Mouse (Mus musculus) myocyte (in vitro differentiated cells): Measurements from ENCODE around the gene Mgll. TPM values are rescaled to one million over a fixed set of nuclear protein-coding genes. Genes with fewer than 3 reads are reported as not detected.

ENCODE experiments used
- H3K27me3 ChIP-seq: one replicate; pipeline ENCODE4 v1.6.1; 2011; ENCODE audit not compliant: control insufficient read depth, insufficient read depth, insufficient read length
- H3K36me3 ChIP-seq: one replicate; pipeline ENCODE4 v1.6.1; 2011; ENCODE audit not compliant: control insufficient read depth, insufficient read depth
- H3K4me2 ChIP-seq: one replicate; pipeline ENCODE4 v1.6.1; 2011; ENCODE audit warnings: low read depth, control low read depth
- H3K4me3 ChIP-seq: one replicate; pipeline ENCODE4 v1.5.1; 2011; ENCODE audit warnings: mild to moderate bottlenecking, control low read depth, moderate library complexity
- H3K79me2 ChIP-seq: one replicate; pipeline ENCODE4 v1.6.1; 2011; ENCODE audit not compliant: control insufficient read depth, insufficient read depth
- H3ac ChIP-seq: one replicate; pipeline ENCODE4 v1.6.1; 2011; ENCODE audit not compliant: control insufficient read depth, insufficient read length
- CEBPB ChIP-seq: IDR thresholded peaks from 2 replicates; pipeline ENCODE4 v1.6.1; 2011; ENCODE audit warnings: mild to moderate bottlenecking, moderate library complexity; ENCODE audit not compliant: poor library complexity, insufficient read depth, severe bottlenecking
- E2F4 ChIP-seq: IDR thresholded peaks from one replicate; pipeline ENCODE4 v1.6.1; 2011; ENCODE audit warnings: mild to moderate bottlenecking, control low read depth, moderate library complexity; ENCODE audit not compliant: insufficient read depth
- MAX ChIP-seq: IDR thresholded peaks from one replicate; pipeline ENCODE4 v1.6.1; 2011; ENCODE audit warnings: low read depth, mild to moderate bottlenecking, control low read depth
- MYOD1 ChIP-seq, 3 experiments: IDR thresholded peaks; one replicate each; pipeline ENCODE4 v1.6.1; 2011; ENCODE audit warnings: control low read depth in 2 of 3, low read depth in 2 of 3, mild to moderate bottlenecking in 2 of 3, moderate library complexity in 1 of 3; ENCODE audit not compliant: insufficient read length in 2 of 3, control insufficient read depth in 1 of 3
- MYOG ChIP-seq, 3 experiments: IDR thresholded peaks; one replicate each; pipeline ENCODE4 v1.6.1; 2011; ENCODE audit warnings: control low read depth in 2 of 3, low read depth in 2 of 3, mild to moderate bottlenecking in 2 of 3; ENCODE audit not compliant: insufficient read length in 2 of 3, control insufficient read depth in 1 of 3, insufficient read depth in 1 of 3
- POLR2A ChIP-seq: IDR thresholded peaks from one replicate; pipeline ENCODE4 v1.6.1; 2011; ENCODE audit warnings: low read depth, mild to moderate bottlenecking, control low read depth, moderate library complexity; ENCODE audit not compliant: insufficient read length
- POLR2AphosphoS2 ChIP-seq: IDR thresholded peaks from one replicate; pipeline ENCODE4 v1.6.1; 2011; ENCODE audit warnings: low read depth, control low read depth; ENCODE audit not compliant: insufficient read length
- REST ChIP-seq: IDR thresholded peaks from one replicate; pipeline ENCODE4 v1.6.1; 2011; ENCODE audit warnings: mild to moderate bottlenecking, control low read depth, moderate library complexity; ENCODE audit not compliant: insufficient read depth, insufficient read length
- SRF ChIP-seq: IDR thresholded peaks from one replicate; pipeline ENCODE4 v1.6.1; 2011; ENCODE audit warnings: low read depth; ENCODE audit not compliant: control insufficient read depth, insufficient read length
- TCF12 ChIP-seq: IDR thresholded peaks from one replicate; pipeline ENCODE4 v1.6.1; 2011; ENCODE audit warnings: mild to moderate bottlenecking, control low read depth; ENCODE audit not compliant: poor library complexity, insufficient read depth, severe bottlenecking
- TCF3 ChIP-seq: IDR thresholded peaks from one replicate; pipeline ENCODE4 v1.6.1; 2011; ENCODE audit warnings: low read depth, control low read depth; ENCODE audit not compliant: insufficient read length
- USF1 ChIP-seq: IDR thresholded peaks from one replicate; pipeline ENCODE4 v1.6.1; 2011; ENCODE audit warnings: low read depth, mild to moderate bottlenecking, control low read depth, moderate library complexity
- polyA plus RNA-seq: library from polyadenylated mRNA; unstranded; fragments of >200 nt; fragmentation: generic; extraction: Trizol; gene quantifications from one replicate; pipeline ENCODE4 v1.2.1, GENCODE M21; 2012; ENCODE audit warnings: missing spikeins

Gene Mgll
- polyA plus RNA-seq, 1 experiment, result 4.7 TPM

DNA sequence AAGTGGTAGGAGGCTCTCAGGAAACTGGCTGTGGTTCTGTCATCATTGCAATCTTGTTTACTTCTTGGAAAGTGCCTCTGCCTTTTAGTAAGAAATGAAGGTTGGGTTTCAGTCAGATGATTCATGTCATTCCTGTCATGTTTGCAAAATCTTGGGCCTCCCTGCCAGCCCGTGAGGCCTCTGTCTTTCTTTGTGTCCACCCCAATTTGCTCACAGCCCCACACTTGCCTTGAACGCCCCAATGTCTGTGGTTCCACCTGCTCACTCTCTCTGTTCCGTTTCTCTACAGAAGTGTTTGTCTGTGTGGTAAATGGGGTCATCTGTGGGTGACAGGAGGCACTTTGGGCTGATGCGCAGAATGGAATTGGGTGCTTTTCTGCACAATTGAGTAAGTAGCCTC, 32.8 kb downstream of the Mgll start:
- H3K79me2 ChIP-seq, result no peaks in the 10 kb centered on the region
- no peak overlapping the region for H3ac ChIP-seq
- no peak overlapping the region for H3K4me2 ChIP-seq
- TF ChIP-seq E2F4 (no peak), REST (no peak), POLR2A (no peak), MYOG (IDR thresholded peaks at IDR 0.05; ENCODE audit: control insufficient read depth in 1 of 3, insufficient read depth in 1 of 3, insufficient read length in 2 of 3, low read depth in 2 of 3) (no peak), SRF (no peak), POLR2AphosphoS2 (no peak), TCF3 (no peak)
- no peaks in the 10 kb centered on the region for H3K27me3 ChIP-seq
- H3K4me3 ChIP-seq, result no peak overlapping the region
- no peaks in the 10 kb centered on the region for H3K36me3 ChIP-seq

DNA sequence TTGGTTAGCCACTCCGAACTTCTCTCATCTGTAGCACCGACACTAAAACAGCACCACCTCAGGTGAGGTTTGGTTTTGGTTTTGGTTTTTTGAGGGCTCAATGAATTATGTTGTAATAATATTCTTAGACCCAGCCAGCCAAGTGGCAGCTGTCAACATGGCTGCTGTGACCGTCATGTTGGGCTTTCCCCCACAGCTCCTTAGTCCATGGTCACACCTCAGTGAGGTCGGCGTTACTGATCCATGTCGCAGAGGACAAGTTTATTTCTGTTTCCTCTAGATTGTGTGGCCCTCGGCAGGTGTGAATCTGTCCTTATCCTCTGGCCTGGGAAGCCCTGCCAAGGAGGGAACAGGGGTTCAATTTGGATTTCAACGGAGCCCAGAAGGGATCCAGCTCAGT, 33.9 kb downstream of the Mgll start:
- Histone ChIP-seq H3K4me2 (no peak overlapping the region), H3K4me3 (no peak overlapping the region), H3K27me3 (no peaks in the 10 kb centered on the region), H3K36me3 (no peaks in the 10 kb centered on the region), H3K79me2 (no peaks in the 10 kb centered on the region), H3ac (no peak overlapping the region)
- TF ChIP-seq TCF12 (no peak), SRF (no peak), REST (no peak), E2F4 (no peak), MYOG (IDR thresholded peaks at IDR 0.05; ENCODE audit: control insufficient read depth in 1 of 3, insufficient read depth in 1 of 3, insufficient read length in 2 of 3, low read depth in 2 of 3) (no peak), USF1 (no peak), MAX (no peak), TCF3 (no peak), POLR2AphosphoS2 (no peak), MYOD1 (IDR thresholded peaks at IDR 0.05; ENCODE audit: control insufficient read depth in 1 of 3, insufficient read length in 2 of 3, low read depth in 2 of 3) (no peak), CEBPB (no peak), POLR2A (no peak)

GRCm38 (mm10) chr6:88758568-88759522, 34.6 kb downstream of the Mgll start:
- Histone ChIP-seq H3ac (no peak overlapping the region), H3K4me3 (no peak overlapping the region), H3K4me2 (no peak overlapping the region), H3K27me3 (no peaks in the 10 kb centered on the region), H3K79me2 (no peaks in the 10 kb centered on the region), H3K36me3 (no peaks in the 10 kb centered on the region)
- no peak for TF ChIP-seq CEBPB
- no peak for TF ChIP-seq SRF
- TF ChIP-seq MYOG (IDR thresholded peaks at IDR 0.05; ENCODE audit: control insufficient read depth in 1 of 3, insufficient read depth in 1 of 3, insufficient read length in 2 of 3, low read depth in 2 of 3), result no peak
- no peak for TF ChIP-seq TCF12
- TF ChIP-seq USF1, result no peak
- no peak for TF ChIP-seq MAX
- no peak for TF ChIP-seq MYOD1 (IDR thresholded peaks at IDR 0.05; ENCODE audit: control insufficient read depth in 1 of 3, insufficient read length in 2 of 3, low read depth in 2 of 3)
- no peak for TF ChIP-seq POLR2A

- Histone ChIP-seq H3ac (no peak overlapping the region), H3K4me3 (no peak overlapping the region), H3K36me3 (no peaks in the 10 kb centered on the region), H3K79me2 (no peaks in the 10 kb centered on the region), H3K4me2 (no peak overlapping the region), H3K27me3 (no peaks in the 10 kb centered on the region)
- TF ChIP-seq CEBPB (no peak), MYOD1 (IDR thresholded peaks at IDR 0.05; ENCODE audit: control insufficient read depth in 1 of 3, insufficient read length in 2 of 3, low read depth in 2 of 3) (peak in 2 of 3 experiments; percentile 29 to 66), MYOG (IDR thresholded peaks at IDR 0.05; ENCODE audit: control insufficient read depth in 1 of 3, insufficient read depth in 1 of 3, insufficient read length in 2 of 3, low read depth in 2 of 3) (peak in 1 of 3 experiments; percentile 69)
Measured at GRCm38 (mm10) chr6:88759793-88760453, 35.7 kb downstream of the Mgll start.

- Histone ChIP-seq H3K4me3 (no peak overlapping the region), H3K4me2 (no peak overlapping the region), H3ac (no peak overlapping the region), H3K36me3 (no peaks in the 10 kb centered on the region), H3K79me2 (no peaks in the 10 kb centered on the region), H3K27me3 (no peaks in the 10 kb centered on the region)
- no peak for TF ChIP-seq CEBPB
- no peak for TF ChIP-seq E2F4
- no peak for TF ChIP-seq MAX
- TF ChIP-seq POLR2A, result no peak
- no peak for TF ChIP-seq REST
- no peak for TF ChIP-seq MYOD1 (IDR thresholded peaks at IDR 0.05; ENCODE audit: control insufficient read depth in 1 of 3, insufficient read length in 2 of 3, low read depth in 2 of 3)
- no peak for TF ChIP-seq TCF12
- TF ChIP-seq POLR2AphosphoS2, result no peak
- no peak for TF ChIP-seq USF1
- no peak for TF ChIP-seq SRF
- no peak for TF ChIP-seq TCF3
- no peak for TF ChIP-seq MYOG (IDR thresholded peaks at IDR 0.05; ENCODE audit: control insufficient read depth in 1 of 3, insufficient read depth in 1 of 3, insufficient read length in 2 of 3, low read depth in 2 of 3)
Measured at GRCm38 (mm10) chr6:88760935-88761635, 36.9 kb downstream of the Mgll start.
